Mouse (Mus musculus) ZHBTc4 (cell line): ENCODE measurements at regions not wholly inside any gene's neighbourhood (a gene's known extent, or its start where the extent isn't known, plus 50 kb on each side); places are given as distances from the start of the nearest gene placed in this dataset.

Experiments used
- DNase-seq: peaks from one replicate; pipeline ENCODE4 v3.0.0-alpha.2; 2011; ENCODE audit warnings: low read depth, low spot score

DNA sequence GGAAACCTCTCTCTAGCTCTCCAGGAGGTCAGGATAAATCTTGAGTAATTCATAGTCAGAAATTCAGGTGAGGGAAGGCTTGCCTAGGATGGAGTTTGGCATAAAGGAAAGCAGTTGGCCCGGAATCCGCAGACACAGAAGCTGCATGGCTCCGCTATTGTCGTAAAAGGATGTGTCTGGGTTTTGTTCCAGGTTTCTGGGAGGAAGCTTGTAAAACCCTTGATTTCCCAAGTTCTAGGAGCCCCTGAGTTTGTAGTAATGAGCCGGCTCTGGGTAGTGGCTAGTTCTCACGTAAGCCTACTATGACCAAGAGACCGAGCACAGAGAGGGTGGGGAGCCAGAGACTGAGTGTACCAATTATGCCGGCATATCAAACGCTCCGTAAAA lies 52.7 kb upstream of the Gm21915 start:
- DNase-seq = no peak

DNA sequence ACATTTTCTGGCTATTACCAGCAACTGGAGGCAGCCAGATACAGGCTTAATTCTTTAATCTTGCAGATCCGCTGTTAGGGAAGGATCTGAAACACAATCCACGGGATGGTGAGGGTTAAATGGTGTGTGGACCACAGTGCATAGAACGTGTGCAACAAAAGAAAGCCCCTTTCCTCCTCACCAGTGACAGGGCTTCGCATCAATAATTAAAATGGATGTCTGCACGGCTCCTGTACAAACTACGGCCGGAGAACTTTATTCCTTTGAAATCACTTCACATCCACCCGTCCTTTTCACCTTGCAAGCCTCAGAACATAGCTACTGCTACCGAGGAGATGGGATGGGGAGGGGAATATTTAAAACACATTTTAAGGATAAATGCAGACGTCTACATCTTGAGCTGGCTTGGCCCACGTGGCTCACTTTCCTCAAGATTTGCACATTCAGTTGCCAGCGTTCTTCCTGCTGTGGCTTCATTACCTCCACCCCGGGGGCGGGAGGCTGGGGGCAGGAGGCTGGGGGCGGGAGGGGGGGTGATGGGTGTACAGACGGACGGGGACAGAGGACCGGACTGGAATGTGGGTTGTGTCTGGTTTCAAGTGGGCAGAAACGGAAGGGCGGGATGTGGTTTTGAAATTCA lies 53.3 kb upstream of the Gm21915 start:
- no peak for DNase-seq

DNA sequence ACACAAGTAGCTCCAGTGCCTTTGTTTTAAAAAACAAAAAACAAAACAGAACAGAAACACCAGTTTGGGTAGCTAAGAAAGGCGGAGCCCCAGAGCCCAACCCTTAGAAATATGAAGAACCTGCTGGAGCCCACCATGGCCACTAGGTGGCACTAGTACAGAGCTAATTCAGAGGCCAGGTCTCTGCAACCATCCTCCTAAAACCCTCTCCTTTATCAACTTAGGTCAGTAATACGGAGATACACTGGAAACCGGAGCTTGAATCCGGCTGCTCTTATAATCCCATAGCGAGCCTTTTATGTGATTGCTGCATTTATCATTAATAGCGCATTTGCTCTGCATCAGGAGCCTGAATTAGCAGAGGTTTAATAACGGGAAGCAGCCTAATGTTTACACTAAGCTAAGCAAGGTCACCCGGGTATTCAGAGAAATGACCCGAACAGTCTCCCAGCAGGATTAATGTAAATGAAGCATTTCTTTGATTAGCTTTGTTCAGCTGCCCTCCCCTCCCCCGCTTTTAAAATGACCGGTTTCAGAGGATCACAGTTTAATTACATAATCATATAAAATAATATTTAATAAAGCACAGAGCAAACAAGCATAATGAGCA lies 53.9 kb upstream of the Gm21915 start:
- peak; percentile 87 for DNase-seq

DNA sequence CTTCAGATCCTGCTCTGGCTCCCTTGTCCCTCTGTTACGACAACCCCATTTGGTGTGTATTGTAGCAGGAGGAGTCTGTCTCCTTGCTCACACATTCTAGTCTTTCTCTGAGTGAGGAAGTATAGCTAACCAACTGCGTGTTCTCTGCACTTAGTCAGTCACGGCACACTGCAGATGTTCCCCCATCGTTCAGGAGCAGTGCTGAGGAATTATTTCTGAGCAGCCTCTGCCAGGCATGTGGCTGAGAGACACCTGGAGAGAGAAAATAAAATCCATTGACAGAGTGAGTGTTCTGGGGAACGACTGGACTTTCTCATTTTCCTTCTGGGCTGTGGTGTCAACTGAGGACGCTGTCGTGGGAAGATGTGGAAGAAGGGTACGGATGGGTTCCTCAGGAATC lies 54.5 kb upstream of the Gm21915 start:
- no peak for DNase-seq

DNA sequence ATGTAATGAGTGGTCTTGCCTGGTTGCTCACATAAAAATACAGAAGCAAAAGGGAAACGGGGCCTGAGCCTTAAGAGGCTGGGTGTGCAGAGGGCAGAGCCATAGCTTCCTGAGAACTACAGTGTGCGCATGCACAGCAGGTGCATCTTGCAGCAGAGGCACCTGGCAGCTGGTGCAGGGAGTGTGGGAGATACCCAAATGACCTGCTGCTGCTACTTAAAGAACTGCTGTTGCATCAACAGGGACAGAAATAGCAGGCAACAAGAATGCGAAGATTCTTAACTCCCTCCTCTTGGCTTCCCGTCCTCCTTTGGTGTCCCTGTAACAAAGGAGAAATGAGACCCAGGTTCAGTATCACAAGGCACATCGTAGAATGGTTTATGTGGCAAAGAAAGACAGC lies 56.3 kb upstream of the Gm21915 start:
- no peak for DNase-seq

DNA sequence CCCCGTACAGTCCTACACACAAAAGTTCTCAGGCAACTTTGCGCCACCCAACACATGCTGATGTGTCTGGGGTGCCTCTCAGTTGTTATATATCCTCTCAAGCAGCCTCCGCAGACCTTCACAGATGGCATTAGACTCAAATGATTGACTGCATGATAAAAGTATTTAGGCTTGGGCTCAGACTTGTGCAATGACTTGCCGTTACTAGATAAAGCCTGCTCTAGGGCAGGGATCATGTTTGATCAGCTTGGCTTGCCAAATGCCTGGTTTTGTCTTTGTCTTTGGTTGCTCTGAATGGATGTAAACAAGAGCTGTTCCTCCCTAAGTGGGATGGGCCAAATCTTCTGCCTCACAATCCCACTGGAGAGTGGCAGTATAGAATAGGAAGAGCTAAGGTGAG lies 57.2 kb upstream of the Gm21915 start:
- DNase-seq = peak; percentile 16

DNA sequence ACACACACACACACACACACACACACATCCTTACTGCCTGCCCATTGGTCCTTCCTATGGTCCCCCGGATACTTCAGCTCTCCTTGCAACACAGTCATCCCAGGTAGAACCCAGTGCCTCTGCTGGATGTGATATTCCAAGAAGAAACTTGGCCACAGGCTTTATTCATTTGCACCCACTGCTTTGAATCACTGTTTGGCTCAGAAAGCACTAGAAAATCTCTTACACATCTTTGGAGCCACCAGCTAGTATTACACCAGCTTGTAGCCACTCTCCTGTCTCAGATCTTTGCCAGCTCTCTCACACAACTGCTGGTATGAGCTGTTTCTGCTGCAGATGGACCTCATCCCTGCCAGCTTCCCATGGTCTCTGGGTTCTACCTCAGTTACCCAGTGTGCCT lies 57.7 kb upstream of the Gm21915 start:
- DNase-seq = no peak

DNA sequence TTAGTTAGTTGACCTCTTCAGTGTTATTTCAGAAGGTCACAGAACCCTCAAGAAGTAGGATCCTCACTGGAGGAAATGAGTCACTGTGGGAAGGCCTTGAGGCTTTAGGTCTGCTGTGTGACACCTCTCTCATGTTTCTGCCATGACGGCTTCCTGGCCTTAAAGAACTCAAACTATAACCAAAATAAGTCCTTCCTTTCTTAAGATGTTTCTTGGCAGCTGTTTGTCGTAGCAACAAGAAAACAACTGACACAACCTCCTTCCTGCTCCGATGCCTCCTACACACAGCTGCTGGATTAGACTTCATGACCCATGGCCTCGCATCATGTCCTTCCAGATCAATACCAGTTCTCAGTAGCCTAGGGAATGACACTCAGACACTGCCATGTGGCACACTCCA lies 58.1 kb upstream of the Gm21915 start:
- no peak for DNase-seq

DNA sequence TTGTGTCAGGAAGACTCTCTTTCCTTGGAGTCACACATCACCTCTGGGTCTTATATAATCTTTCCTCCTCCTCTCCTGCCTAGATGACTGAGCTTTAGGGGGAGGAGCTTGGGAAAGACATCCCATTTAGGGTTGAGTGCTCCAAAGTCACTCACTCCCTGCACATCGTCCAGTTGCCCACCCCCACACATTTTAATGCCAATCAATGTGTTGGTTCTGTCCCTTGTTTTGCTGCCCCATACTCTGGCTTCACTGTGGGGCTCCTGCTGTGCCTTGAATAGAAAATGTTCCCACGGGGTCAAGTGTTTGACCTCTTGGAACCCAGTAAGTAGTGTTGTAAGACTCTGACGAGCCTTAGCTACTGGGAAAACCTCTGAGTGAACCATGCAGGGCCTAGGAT lies 58.8 kb upstream of the Gm21915 start:
- DNase-seq = peak; percentile 50

DNA sequence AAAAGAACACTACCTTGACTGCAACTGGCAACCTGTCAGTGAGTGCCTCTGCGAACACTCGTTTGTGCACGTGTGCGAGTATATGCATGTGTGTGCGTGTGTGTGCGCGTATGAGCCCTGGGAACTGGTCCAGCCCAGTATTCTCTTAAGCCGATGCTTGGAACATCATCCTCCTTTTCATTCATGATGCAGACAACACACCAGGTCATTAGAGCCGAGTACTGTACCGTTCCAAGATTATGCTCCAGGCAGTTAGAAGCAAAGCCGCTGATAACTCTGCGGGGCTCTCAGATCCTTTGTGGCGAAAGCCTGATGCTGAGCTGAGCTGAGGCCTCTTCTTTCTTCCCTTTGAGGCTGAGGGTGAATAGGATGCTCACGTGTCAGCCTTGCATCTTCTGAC lies 61.8 kb upstream of the Gm21915 start:
- no peak for DNase-seq

DNA sequence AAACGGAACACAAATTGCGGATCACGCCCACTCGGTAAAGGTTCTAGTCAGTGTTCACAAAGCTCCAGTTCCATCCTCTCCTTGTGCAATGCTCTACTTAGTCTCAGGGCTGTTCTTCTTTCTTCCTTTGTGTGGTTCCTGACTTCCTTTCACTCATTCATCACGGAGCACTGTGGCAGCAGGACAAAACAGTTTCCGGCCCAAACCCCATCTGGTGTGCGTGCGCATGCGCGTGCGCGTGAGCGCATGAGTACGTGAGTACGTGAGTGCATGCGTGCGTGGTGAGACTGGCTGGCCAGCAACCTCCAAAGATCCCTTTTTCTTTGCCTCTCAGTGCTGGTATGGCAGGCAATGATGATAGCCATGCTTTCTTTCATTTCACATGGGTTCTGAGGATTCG lies 62.5 kb upstream of the Gm21915 start:
- peak; percentile 32 for DNase-seq

DNA sequence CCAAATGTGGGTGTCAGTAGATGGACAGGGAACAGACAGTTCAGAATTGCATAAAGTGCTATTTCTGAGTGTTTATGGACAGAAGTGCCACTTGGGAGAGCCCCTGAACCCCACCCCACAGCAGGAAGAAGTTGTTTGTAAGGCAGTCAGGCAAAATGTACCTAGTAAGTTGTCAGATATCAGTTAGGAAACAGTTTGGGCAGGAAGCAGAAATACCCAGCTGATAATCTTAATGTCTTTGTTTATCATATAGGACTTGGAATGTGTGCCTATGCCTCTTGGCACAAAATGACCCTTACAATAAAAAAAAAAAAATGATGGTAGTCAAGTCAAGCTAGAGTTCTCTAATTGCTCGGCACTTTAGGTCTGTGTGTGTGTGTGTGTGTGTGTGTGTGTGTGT lies 66.9 kb upstream of the Gm21915 start:
- DNase-seq = no peak

DNA sequence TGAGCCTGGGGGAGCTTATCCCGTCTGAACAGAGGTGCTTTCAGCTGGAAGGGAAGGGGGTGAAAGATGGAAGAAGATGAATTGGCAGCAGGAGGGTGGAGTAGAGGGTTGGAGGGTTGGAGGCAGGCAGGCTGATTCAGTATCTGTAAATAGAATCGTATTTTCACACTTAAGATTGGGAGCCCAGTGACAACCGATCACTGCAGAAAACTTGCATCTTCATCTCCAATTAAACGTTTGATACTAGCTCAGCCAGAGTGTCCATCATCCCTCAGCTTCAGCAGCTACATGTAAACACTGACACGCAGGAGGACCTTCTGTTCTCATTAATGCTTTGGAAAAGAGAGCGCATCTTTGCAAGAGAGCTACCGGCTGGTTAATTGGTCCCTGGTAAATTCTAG lies 67.2 kb upstream of the Gramd1b start:
- DNase-seq = no peak

DNA sequence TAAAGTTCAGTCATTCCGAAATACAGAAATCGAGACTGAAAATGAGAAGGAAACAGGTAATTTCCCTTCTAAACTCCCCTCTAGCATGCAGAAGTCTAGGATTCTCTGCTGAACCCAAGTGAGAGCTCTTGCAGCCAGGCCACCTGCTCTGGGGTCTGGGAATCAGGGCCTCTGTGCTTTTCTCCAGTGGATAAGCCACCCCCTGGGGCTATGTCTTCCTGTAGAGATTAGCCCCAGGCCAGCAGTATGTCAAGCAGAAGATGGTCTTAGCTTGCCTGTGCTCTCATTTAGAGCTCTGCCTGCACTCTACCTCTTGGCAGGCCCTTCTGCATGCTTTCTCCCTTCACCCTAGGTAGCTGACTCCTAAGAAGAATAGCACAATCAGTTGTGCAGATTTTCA lies 56.2 kb upstream of the Gramd1b start:
- no peak for DNase-seq

DNA sequence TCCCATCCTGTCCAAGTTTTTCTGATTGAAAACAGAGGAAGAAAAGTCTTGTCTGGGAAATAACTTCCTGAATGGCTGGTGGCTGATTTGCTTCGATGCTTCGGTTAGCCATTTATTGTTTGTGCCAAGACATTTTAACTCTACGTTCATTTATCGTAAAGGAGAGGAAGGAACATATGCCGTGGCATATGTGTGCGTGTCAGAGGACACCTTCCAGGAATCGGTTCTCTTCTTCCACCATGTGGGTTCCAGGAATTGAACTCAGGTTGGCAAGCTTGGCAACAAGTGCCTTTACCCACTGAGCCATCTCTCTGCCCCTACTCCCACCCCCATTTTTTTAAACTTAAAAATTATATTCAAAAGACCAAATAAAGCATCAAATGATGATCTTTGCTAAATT lies 55.4 kb upstream of the Gramd1b start:
- DNase-seq = no peak

DNA sequence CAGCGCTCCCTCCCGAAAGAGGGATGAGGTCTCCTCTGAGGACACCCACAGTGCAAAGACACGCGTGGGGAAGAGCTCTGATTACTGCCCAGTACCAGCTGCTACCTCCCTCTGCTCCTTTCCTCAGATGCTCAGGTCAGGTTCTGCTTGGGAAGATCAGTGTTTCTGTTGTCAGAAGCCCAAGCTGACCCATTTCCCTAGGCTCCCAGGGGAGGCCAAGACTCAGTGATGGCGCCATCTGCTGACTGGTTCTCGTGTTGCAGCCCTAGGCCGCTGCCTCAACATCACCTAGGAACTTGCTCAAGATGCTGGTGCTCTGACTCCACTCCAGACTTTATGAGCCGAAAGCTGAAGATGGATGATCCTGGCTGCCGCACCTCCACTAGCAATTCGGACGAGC lies 52.4 kb upstream of the Gramd1b start:
- peak; percentile 84 for DNase-seq

DNA sequence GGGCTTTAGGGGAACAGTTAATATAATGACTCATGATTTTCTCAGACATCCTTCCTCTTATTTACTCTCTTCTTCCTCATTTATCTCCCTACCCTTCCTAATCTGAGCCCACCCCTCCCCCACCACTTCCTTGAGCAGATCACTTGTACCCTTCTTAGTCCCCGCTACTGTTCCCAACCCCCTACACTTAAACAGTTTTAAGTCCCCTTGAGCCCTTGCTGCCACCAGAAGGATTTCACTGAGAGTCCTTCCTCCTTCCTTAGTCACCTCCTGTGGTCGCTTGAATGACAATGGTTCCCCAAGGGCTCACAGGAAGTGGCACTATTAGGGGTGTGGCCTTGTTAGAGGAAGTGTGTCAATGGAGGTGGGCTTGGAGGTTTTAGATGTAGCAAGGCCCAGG lies 50.7 kb upstream of the Gramd1b start:
- peak; percentile 73 for DNase-seq
